Mouse (Mus musculus): Measurements from ENCODE around the gene Atp2b2.

- no peak for TF ChIP-seq EP300 (IDR thresholded peaks at IDR 0.05; ENCODE audit: low read depth)
- no peak for TF ChIP-seq CTCF (IDR thresholded peaks at IDR 0.05; ENCODE audit: low read depth)
Observed at GRCm38 (mm10) chr6:113816690-113817089, 225.7 kb downstream of the Atp2b2 start.

All from liver, embryonic 14.5 days (tissue).